Mouse (Mus musculus) spleen, adult 12 weeks (tissue): ENCODE measurements around the gene Ank2.

Source experiments
- DNase-seq: peaks from one replicate; pipeline ENCODE4 v3.0.0; 2022; ENCODE audit warnings: low spot score

Ank2 gene

DNA sequence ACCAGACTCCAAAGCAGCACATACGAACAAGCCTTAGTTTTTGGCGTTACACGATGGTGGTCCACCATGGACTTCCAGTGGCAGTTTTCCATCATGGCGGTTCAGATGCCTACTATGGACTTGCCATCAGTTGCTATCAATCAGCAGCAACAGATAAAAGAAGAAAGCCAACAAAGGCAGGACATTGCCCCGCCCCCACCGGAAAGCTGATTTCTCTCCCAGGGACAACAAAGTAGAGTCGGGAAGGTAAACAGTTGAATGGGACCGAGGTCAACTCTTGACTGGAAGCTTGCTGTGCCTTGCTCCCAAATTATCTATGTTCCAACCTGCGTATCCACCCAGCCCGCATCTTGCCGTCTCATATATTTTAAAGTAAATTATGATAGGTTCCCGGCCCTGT is 328.9 kb downstream of the Ank2 start:
- DNase-seq, result no peak

DNA sequence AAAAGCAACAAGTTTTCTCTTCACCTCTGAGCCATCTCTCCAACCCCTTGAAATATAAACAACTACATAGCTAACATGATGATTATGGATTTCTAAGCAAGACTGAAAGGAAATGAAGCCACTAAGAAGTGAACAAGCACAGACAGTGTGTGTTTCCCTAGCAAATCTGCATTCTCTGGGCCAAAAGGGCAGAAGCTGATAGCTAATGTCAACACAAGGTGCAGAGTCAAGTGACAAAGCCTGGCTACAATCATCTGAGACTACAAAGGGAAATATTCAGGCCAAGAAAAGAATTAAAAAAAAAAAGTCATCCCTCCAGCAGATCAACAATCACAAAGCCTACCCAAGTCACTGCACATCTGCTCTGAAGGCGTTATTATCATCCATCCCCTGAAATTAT is 330.0 kb downstream of the Ank2 start:
- DNase-seq, result no peak

DNA sequence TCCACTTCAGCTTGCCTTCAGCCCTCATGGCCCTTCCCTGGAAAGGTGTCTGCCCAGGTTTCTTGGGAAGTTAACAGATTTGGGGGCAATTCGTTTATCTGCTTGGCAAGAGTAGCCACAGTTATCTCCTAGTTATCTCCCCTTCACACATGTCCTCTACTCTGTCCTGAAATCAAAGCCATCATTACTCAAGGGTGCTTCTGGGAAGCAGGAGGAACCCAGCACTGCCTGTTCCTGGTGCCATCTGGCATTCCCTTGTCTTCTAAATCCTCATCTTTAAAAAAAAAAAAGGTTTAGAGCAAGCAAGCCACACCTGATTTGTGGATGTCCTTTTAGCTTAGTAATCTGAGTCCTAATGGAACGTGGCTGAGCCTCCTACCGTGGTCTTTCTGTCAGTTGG is 335.4 kb downstream of the Ank2 start:
- DNase-seq, result no peak

DNA sequence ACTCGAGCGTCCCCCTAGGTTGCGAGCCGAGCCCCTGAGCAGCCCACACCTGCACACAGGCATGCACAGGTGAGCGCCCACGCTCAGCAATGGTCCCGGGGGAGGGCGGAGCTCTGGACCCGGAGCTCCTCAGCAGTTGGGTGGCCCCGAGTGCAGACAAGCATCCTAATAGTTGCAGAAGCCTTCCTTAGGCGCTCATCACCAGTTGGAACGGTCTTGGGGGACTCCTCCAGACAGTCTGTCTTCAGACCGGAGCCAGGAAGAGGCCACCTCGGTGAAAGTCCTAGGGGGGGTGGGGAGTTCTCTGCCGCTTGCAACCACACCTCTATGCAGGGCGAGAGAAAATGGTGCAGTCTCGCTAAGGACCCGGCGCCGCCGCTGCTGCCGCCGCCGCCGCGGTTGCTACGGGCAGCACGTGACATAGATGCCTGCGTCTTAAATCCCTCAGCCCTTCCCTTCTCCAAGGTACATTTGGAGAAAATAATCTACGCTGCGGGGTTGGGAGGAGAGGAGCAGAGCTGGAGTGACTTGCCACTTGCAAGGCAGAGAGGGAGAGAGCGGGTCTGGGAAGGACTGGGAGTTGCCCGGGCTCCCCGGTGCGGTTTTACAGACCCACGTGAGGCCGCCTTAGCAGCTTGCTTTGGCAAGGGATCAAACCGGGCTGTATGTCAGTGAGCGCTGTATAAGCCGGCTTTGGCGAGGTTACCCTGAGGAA is 337.0 kb downstream of the Ank2 start:
- DNase-seq, result no peak

DNA sequence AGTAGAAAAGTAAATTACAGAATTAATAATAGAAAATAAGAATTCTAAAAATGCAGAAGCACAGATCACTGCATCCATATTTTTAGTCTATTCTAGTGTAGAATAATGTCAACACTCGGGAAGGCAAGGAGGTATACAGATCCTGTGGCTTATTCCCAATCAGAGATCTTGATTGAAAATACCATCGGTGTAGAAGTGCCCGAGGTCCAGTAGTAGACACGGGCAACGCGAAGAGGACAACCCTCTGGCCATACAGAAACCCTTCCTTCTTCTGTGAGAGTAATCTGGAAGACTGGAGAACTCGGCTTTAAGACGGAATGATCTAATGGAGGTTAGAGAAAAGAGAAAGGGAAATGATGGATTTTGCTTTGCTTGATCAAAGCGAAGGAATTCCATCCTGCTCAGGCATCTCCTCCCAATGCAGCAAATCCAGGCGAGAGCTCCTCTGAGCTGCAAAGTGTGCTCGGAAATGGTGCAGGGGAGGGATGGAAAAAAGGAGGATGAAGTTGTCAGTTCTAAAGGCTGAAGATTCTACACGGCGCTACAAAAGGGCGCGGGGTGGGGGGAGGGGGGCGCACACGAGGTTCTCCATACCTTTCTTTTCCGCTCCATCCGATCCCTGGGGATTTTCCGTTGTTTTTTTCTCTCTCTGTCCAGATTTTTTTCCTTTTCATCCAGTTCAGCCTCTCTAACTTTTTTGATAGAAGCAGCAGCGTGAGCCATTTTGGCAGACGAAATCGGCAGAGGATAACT is 337.9 kb downstream of the Ank2 start:
- no peak for DNase-seq

DNA sequence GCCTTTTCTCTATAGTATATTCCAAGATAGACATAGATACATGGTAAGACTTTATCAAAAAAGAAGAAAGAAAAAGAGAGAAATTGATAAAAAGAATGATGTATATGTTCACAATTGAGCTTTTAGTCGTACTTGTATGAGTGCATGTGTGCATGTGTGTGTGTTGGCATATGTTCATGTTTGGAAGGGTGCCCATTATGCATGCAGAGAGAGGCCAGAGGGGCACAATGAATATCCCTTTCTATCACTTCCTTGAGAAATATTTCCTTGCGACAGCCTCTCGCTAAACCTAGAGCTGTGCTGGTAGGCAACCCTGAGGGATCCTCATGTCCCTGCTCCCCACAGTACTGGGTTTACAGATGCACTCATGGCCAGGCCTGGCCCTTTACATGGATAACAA is 341.4 kb downstream of the Ank2 start:
- DNase-seq, result no peak

DNA sequence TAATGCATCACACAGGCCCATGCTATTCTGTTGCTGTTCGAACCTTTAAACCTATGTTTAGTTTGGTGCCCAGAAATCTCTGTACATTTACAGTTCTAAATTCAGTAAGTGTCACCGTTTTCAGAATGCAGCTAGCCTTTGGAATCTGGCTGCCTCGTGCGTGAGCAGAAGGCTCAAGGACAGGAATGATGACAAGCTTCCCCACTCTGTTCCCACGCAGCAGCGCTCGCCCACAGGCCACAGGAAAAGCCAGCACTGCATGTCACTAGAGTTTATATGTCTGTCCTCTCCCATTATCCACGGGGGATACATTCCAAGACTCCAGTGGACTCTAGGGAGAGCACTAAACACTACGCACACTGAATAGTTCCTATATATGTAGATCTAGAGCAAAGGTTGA is 343.1 kb downstream of the Ank2 start:
- no peak for DNase-seq

DNA sequence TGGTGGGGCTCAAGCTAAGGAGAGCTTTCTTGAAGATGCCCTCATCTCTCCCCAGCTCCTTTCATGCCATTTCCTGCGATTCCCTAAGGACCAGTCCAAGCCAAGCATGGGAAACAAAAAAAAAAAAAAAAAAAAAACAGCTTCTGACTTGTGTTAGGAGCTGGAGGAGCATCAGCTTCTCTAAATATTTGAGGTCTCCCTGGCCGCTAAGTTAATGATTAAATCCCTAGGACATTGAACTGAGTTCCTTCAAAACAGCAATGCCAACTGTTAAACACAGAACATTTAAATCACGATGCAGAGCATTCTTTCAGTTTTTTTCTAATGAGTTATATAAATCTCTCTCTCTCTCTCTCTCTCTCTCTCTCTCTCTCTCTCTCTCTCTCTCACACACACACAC is 345.3 kb downstream of the Ank2 start:
- DNase-seq, result no peak

DNA sequence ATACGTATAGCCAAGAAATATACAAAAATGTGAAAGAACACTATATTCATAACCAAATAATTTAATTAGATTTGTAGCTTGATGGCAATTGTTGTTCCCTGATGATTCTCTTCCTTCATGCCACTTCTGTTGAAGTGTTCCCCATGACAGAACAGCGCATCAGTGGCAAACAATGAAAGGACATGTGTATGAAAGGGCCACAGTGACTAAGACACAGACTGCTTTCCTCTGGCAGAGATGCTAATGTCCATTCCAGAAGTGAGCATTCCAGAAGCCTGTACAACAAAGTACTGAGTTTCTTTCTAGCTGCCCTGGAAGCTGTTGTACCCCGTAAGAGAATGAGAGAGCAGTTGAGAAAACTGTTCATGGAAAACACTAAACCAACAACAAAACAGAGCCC is 345.7 kb downstream of the Ank2 start:
- DNase-seq, result no peak

DNA sequence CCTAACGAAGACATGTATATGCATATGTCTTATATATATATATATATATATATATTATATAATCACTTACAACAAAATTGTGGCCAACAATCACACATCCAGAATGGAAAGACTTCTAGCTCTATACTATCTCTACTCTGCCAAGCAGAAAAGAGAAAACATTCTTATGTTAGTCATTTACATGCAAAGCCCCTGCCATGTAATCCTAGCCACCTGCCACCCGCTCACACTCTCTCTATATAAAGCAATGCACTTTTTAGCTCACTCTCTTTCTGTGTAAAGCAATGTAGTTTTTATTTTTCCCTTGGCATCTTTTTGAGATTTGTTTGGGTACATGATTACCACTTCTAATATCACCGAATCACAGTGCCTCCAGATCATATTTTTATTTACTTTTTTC is 350.5 kb downstream of the Ank2 start:
- no peak for DNase-seq

DNA sequence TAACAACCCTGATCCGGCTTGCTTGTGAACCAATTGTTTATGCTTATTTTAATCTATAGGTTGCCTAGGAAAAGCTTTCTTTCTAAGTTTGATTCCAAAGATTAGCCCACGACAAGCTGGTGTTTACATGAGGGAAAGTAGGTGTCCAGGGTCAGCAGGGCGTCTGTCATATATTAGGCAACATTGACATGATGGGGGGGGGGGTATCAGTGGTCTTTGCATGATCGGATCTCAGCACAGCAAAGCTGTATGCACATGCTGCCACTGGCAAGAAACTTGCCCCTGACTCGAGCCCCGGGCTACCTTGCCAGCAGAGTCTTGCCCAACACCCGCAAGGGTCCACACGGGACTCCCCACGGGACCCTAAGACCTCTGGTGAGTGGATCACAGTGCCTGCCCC is 358.6 kb downstream of the Ank2 start:
- DNase-seq, result no peak

DNA sequence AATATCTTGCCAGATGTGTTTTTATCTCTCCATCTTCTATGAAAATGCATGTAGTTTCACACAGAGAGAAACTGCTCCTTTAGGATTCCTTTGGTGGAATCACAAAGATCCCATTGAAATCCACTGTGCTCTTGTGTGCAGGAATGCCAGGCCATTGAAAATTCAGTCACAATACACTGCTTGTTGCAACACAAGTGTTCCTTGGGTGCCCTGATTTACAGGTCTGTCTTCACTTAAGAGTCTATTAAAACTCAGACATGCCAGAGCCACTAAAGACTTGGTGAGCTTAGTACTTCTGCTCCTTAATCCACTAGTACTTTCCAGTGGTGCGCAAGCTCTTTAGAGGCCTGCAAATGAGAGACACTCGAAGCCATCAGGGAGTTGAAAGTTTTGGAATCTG is 359.5 kb downstream of the Ank2 start:
- no peak for DNase-seq

DNA sequence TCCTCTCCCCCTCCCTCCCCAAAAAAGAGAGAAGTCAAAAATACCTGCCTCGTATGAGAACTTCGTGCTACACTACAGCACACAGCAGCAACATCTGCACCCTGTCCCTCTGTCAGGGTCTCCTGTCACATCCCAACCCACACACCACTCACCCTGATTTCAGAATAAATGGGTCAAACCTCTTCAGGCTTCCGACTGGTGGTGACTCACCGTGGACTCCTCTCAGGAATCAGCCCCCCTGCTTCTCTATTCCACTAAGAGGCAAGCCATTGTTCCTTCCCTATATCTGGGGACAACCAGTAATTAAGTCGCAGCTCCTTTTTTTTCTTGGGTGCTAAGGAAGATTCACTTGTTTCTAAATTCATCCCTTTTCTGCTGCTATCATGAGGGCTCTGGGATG is 361.6 kb downstream of the Ank2 start:
- no peak for DNase-seq

DNA sequence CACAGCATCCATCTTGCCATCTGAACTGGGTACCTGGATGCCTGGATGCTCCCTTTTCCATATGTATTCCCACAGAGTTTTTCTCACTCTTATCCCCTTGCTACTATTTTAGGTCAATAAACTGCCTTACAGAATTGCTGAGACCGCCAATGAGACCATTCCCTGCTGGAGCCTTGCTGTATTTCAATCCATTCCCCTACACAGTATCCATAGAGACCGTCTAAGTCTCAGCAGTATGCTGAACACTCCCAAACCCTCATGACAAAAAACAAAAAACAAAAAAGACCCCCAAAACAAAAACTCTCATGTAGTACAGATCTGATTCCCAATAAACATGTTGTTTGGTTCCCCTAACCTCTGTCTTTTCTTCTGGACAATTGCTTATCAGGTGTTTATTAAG is 365.1 kb downstream of the Ank2 start:
- DNase-seq, result no peak

DNA sequence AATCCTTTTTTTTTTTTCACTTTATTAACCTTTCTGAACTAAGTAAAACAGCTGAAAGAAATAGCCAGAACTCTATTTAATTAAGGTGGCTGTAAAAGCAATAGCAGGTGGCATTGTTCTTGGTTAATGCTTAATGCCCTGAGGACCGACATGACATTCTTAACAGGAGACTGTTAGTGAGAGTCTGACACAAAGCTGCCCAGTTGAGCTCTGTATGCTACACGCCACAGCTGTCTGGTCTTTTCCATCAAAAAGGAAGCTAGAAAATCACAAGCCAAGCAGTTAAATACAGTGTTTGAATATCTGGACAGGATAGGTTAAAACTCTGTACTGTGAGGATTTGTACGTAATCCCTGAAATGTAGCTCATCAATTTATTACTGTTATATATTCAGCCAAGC is 368.1 kb downstream of the Ank2 start:
- DNase-seq, result no peak

DNA sequence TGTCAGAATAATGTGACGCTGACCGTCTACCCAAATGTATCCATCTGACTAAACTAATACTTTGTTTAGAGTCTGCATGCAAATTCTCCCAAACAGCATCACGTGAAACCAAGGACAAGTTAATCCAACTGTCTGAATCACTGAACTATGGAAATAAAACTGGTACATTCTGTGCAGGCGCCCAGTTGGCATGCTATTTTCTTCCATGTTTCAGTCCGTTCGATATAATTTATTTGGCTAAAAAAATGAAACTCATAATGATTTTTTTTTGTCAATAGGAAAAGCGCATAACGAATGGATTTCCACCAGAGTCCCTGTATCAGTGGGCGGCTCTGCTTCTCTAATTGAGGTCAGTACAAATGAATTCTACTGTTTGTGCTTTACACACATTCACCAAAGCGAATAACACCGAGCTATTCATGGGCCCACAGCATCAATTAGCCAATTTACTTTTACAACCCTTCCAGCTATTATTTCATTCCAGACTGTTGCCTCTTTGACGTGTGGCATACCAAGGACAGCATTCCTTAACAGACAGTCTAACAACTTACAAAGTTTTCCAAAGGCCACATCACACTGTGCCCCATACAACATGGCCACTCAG is 368.9 kb downstream of the Ank2 start:
- no peak for DNase-seq

DNA sequence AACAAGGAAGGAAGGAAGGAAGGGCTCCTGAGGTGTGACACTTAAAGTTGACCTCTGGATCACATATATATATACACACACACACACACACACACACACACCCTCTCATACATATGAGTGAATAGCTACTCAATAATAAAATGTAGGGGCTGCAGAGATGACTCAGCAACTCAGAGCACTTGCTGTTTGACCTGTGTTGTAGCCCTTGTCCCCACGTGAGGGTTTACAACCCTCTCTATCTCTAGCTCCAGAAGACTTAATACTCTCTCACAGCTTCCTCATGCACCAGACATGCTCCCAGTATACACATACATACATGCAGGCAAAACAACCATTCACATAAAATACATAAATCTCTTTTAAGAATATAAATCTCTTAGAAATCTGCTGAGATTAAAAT is 369.4 kb downstream of the Ank2 start:
- DNase-seq, result no peak

DNA sequence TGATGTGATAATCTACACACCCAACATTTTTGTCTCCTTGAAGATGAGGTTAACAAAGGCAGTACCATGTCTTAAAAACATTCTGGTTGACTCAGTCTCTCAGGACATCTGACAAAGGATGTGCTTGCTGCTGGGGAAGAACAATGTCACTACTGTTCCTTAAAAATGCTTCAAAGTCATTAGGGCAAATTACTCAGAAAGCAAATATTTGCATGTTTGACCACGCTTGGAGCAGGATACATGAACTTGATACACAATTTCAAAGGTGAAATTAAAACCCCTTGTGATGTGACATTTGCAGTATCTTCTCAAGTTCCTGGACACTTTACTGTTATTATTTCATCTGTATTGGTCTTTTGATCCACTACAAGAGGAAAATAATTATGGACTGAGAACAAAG is 371.5 kb downstream of the Ank2 start:
- no peak for DNase-seq

DNA sequence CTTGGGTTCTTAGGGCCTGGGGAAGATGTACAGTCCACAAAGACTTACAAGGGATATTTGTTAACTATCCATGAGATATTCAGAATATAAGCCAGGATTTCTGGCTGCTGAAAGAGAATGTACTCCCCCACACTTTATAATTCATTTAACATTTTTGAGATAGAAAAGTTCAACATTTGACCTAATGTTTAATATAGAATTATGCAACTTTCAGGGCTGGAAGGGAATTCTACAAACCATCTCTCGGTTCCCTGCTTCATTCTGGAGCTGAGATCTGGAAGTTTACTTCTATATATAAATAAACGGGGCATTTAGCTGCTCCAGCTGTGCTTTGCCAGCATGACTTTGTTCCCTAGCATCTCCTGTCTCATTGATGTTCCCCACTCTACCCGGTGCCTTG is 372.9 kb downstream of the Ank2 start:
- no peak for DNase-seq

DNA sequence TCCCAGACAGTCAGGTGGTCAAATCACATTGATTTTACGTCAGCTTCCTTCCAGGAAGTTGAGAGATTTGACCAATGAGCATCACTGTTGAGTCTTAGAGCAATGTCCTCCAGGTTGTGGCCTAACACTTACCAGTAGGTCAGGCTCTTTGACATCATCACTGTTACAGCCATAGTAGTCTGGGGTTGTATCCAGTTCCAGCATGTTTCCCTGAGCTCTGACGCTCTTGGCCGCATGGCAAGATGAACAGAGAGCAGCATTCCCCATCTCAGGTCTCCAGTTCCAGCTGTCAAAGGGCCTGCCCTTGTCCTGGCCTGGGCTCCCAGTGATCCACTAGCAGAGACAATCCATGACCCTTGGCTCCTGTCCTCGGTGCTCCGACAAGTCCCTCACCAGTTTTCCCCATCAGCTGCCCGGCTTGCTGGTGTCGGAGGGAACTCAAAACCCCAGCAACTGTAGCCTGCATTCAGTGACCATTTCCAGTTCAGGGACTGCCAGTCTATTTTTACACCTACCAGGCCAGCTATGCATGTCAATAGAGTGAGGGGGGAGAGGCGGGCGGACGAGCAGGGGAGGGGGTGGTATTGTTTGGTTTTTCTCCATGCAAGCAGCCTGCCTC is 374.7 kb downstream of the Ank2 start:
- DNase-seq, result no peak

DNA sequence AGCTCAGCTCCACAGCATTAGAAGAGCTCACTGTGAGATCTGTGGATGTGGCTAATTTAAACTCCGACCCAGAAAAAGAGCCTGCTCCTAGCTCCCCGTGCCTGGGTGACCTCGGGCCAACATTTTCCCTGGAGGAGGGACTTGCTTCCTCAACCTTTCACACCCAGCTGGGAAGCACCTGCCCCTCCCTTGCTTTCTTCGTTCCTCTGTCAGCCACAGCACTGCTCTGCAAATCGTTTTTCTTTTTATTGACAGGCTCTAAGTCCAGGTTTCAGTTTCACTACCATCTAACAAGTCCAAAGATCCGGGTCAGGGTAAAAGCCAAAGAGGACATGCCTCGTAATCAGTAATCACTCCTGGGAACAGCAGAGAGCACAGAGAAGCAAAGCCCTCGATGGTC is 375.8 kb downstream of the Ank2 start:
- DNase-seq, result no peak

DNA sequence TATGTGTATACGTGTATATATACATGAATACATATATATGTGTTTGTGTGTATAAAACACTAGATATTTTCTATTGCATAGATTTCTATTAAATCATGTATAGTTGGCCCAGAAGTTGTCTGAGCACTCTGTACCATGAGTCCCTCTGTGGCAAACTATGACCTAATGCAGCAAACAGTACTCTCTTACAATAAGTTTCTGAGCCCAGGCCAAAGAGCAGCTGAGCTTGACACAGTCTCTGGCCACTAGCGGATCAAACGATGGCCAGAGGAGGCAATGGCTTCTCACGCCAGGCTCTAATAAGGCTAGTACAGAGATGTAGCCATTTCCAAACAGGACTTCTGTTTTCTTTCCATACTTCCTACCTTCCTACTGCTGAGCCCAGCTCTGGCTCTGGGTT is 380.4 kb downstream of the Ank2 start:
- DNase-seq, result no peak

DNA sequence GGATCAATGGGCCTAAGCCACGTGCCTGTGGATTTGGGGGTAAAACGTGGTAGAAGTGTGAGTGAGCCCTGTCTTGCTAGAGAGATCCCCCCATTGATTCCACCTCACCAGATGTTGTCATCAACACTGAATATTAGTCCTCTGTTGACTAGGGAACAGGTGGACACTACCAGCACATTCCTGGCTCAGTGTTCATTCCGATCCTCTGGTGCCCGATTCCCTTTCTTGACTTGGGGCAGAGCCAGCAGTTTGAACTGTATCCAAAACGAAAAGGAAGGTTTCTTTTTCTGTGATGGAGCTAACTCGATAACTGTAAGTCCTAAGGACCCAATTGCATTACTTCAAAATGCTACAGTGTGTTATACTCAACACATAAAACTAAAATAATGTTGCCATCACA is 382.9 kb downstream of the Ank2 start:
- no peak for DNase-seq
